Mouse (Mus musculus): ENCODE data around the gene Ddi2. TPM values are rescaled to one million over a fixed set of nuclear protein-coding genes. Genes with fewer than 3 reads are reported as not detected.

Ddi2 gene
- polyA plus RNA-seq, 1 experiment from 2014 or later: 14.8 TPM

DNA sequence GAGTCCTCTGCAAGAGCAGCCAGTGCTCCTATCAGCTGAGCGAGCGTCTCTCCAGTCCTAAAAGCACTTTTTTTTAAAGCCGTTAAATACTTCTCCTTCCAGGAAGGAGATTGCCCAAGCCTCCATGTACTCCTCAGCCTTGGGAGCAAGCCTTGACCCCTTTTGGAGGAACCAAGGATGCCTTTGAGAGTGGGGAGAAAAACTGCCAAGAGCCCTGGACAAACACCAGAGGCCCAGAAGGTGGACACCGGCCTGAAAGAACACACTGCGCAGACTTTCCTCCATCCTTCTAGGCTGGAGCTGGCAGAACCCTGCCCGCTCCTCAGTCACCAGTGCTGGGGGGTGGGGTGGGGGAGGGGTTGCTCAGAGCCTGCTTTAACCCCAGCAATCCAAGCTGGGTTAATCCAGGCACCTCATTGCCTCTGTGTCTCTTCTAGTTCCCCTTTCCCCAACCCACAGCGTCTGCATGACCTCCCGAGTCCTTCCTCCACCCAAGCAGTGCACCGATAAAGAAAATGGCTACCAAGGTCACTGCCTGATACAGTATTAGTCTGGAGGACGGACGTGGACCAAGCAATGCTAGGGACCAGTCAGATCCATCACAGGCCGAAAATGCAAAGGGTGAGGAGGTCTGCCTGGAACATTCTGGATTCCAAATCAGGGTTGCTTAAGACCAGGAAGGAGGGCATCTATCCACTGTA is 67.2 kb downstream of the Ddi2 start:
- Histone ChIP-seq H3K4me2 (no peak overlapping the region), H3K36me3 (replicated peaks) (0 out of 2 replicates have a peak, but pooled peaks cover 14% of the 10 kb centered on the region), H3K27ac (replicated peaks) (0 out of 2 replicates have a peak overlapping the region, but pooled peaks have one; percentile 29), H3K27me3 (no peaks in the 10 kb centered on the region), H3K9ac (no peak overlapping the region), H3K9me3 (replicated peaks) (no peaks in the 10 kb centered on the region), H3K4me1 (replicated peaks) (peaks cover 35% of the 10 kb centered on the region), H3K4me3 (replicated peaks) (no peak overlapping the region)
- WGBS (ENCODE audit: insufficient replicate concordance): 45% methylated on average over 12 of the region's 12 CpGs
- ATAC-seq (ENCODE audit: insufficient read depth): 0 out of 2 replicates have a peak, but pooled peaks have one; percentile 13

- Histone ChIP-seq H3K36me3 (replicated peaks) (0 out of 2 replicates have a peak, but pooled peaks cover 5% of the 10 kb centered on the region), H3K4me1 (replicated peaks) (peaks cover 35% of the 10 kb centered on the region), H3K9ac (no peak overlapping the region), H3K9me3 (replicated peaks) (no peaks in the 10 kb centered on the region), H3K4me3 (replicated peaks) (no peak overlapping the region), H3K4me2 (no peak overlapping the region), H3K27me3 (no peaks in the 10 kb centered on the region), H3K27ac (replicated peaks) (no peak overlapping the region)
- no peak for ATAC-seq (ENCODE audit: insufficient read depth)
- WGBS (ENCODE audit: insufficient replicate concordance): 85% methylated on average over 6 of the region's 6 CpGs
Observed at GRCm38 (mm10) chr4:141654509-141654908, 68.7 kb downstream of the Ddi2 start.

DNA sequence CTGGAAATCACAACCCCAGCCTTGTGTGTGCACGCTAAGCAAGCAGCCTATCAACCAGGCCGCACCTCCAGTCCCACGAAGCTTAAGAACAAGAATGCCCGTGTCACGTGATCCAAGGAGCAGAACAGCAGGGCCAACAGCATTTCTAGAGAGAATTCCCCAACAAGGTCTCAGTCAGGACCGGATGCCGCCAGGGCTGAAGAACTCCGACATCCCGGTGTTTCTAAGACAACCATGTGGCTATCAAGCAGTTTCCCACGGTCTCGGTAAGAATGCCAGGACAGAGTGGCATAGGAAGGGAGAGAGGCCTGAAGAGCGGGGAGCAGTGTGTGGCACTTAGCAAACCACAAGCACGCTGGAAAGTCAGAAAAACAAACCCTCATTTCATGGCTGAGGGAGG is 69.4 kb downstream of the Ddi2 start:
- H3K27ac ChIP-seq (replicated peaks): no peak overlapping the region
- ATAC-seq (ENCODE audit: insufficient read depth): no peak

GRCm38 (mm10) chr4:141653044-141653443 is 70.2 kb downstream of the Ddi2 start:
- WGBS (ENCODE audit: insufficient replicate concordance): 56% methylated on average over 8 of the region's 8 CpGs
- no peak for ATAC-seq (ENCODE audit: insufficient read depth)
- no peak overlapping the region for H3K4me3 ChIP-seq (replicated peaks)

More for the DNA sequence above, 69.4 kb downstream of the Ddi2 start:
- Histone ChIP-seq H3K4me1 (replicated peaks) (peaks cover 35% of the 10 kb centered on the region), H3K9ac (no peak overlapping the region), H3K36me3 (replicated peaks) (0 out of 2 replicates have a peak, but pooled peaks cover 8% of the 10 kb centered on the region), H3K4me3 (replicated peaks) (no peak overlapping the region), H3K9me3 (replicated peaks) (no peaks in the 10 kb centered on the region), H3K27me3 (no peaks in the 10 kb centered on the region), H3K4me2 (no peak overlapping the region)
- 83% methylated on average over 13 of the region's 13 CpGs for WGBS (ENCODE audit: insufficient replicate concordance)

GRCm38 (mm10) chr4:141651944-141652343 is 71.3 kb downstream of the Ddi2 start:
- no peak overlapping the region for H3K9ac ChIP-seq
- H3K27ac ChIP-seq (replicated peaks): no peak overlapping the region
- H3K4me3 ChIP-seq (replicated peaks): no peak overlapping the region
- 78% methylated on average over 10 of the region's 10 CpGs for WGBS (ENCODE audit: insufficient replicate concordance)
- no peaks in the 10 kb centered on the region for H3K27me3 ChIP-seq
- no peak for ATAC-seq (ENCODE audit: insufficient read depth)
- no peaks in the 10 kb centered on the region for H3K9me3 ChIP-seq (replicated peaks)
- peaks cover 24% of the 10 kb centered on the region for H3K4me1 ChIP-seq (replicated peaks)
- 0 out of 2 replicates have a peak, but pooled peaks cover 8% of the 10 kb centered on the region for H3K36me3 ChIP-seq (replicated peaks)
- H3K4me2 ChIP-seq: no peak overlapping the region

More at GRCm38 (mm10) chr4:141653044-141653443, 70.2 kb downstream of the Ddi2 start:
- Histone ChIP-seq H3K4me1 (replicated peaks) (peaks cover 30% of the 10 kb centered on the region), H3K27me3 (no peaks in the 10 kb centered on the region), H3K27ac (replicated peaks) (no peak overlapping the region), H3K9ac (no peak overlapping the region), H3K9me3 (replicated peaks) (no peaks in the 10 kb centered on the region), H3K36me3 (replicated peaks) (0 out of 2 replicates have a peak, but pooled peaks cover 8% of the 10 kb centered on the region), H3K4me2 (no peak overlapping the region)

DNA sequence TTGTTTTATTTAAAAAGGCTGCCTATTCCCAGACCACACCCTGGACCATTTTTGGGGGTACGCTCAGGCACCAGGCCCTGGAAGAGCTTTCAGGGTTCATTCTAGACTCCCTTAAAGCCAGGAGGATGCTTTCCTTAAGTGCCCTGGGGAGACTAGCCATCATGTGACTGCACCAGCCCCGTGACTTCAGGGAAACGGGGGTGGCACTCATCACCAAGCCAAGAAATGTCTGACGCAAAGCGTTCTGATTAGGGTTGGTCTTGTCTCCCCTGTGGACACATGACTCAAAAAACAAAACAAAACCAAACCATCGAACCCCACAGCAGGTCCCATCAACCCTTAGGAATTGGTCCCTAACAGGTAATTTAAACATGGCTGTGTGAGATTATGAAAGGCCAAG is 71.9 kb downstream of the Ddi2 start:
- H3K4me2 ChIP-seq: no peak overlapping the region
- H3K36me3 ChIP-seq (replicated peaks): 0 out of 2 replicates have a peak, but pooled peaks cover 8% of the 10 kb centered on the region
- ATAC-seq (ENCODE audit: insufficient read depth): no peak
- WGBS (ENCODE audit: insufficient replicate concordance): 80% methylated on average over 6 of the region's 6 CpGs
- no peak overlapping the region for H3K4me3 ChIP-seq (replicated peaks)
- peaks cover 18% of the 10 kb centered on the region for H3K4me1 ChIP-seq (replicated peaks)
- no peak overlapping the region for H3K9ac ChIP-seq
- H3K27ac ChIP-seq (replicated peaks): no peak overlapping the region
- H3K27me3 ChIP-seq: no peaks in the 10 kb centered on the region
- no peaks in the 10 kb centered on the region for H3K9me3 ChIP-seq (replicated peaks)

GRCm38 (mm10) chr4:141649244-141649643 is 74.0 kb downstream of the Ddi2 start:
- Histone ChIP-seq H3K4me2 (no peak overlapping the region), H3K4me3 (replicated peaks) (no peak overlapping the region), H3K27ac (replicated peaks) (no peak overlapping the region), H3K9me3 (replicated peaks) (no peaks in the 10 kb centered on the region), H3K36me3 (replicated peaks) (0 out of 2 replicates have a peak, but pooled peaks cover 8% of the 10 kb centered on the region), H3K9ac (no peak overlapping the region), H3K27me3 (no peaks in the 10 kb centered on the region), H3K4me1 (replicated peaks) (peaks cover 11% of the 10 kb centered on the region)
- 69% methylated on average over 6 of the region's 6 CpGs for WGBS (ENCODE audit: insufficient replicate concordance)
- no peak for ATAC-seq (ENCODE audit: insufficient read depth)

DNA sequence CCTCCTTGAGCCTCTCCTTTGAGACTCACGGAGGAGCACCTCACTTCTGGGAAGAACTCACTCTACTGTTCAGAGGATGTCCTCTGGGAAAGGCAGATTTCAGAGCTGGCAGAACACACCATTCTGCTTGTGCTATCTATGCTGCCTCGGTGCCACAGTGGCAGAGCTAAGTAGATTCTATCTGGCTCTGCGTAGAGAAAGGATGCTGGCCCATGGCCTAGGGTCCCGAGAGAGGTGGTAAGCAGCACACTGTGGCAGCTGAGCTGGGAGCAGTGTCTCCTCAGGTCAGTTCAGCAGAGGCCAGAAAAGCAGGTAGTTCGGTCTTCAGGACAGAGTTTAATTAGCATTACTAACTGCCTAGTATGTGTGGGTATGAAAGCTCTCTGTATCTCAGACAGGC is 75.0 kb downstream of the Ddi2 start:
- no peak overlapping the region for H3K9ac ChIP-seq
- no peaks in the 10 kb centered on the region for H3K27me3 ChIP-seq
- ATAC-seq (ENCODE audit: insufficient read depth): no peak
- no peaks in the 10 kb centered on the region for H3K9me3 ChIP-seq (replicated peaks)
- no peak overlapping the region for H3K27ac ChIP-seq (replicated peaks)
- 0 out of 2 replicates have a peak, but pooled peaks cover 3% of the 10 kb centered on the region for H3K36me3 ChIP-seq (replicated peaks)
- H3K4me2 ChIP-seq: no peak overlapping the region
- H3K4me1 ChIP-seq (replicated peaks): peaks cover 15% of the 10 kb centered on the region
- 75% methylated on average over 5 of the region's 5 CpGs for WGBS (ENCODE audit: insufficient replicate concordance)
- H3K4me3 ChIP-seq (replicated peaks): no peak overlapping the region

DNA sequence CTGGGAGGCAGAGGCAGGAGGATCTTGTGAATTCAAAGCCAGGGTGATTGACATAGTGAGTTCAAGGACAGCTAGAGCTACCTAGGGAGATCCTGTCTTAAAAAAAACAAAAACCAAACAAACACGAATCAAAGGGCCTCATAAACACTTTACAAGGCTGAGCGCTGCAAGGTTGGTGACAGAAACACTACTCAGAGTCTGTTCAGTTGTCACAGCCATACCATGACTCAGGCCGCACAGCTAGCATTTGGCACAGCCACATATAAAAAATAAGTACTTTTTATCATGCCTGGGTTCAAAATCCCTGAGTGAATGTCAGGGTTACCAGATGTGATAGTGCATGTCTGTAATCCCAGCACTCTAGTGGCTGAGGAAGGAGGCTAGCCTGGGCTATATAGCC is 76.0 kb downstream of the Ddi2 start:
- Histone ChIP-seq H3K4me3 (replicated peaks) (no peak overlapping the region), H3K4me2 (no peak overlapping the region), H3K9ac (no peak overlapping the region), H3K27me3 (no peaks in the 10 kb centered on the region), H3K27ac (replicated peaks) (no peak overlapping the region), H3K4me1 (replicated peaks) (peaks cover 10% of the 10 kb centered on the region), H3K36me3 (replicated peaks) (0 out of 2 replicates have a peak, but pooled peaks cover 3% of the 10 kb centered on the region), H3K9me3 (replicated peaks) (no peaks in the 10 kb centered on the region)
- no peak for ATAC-seq (ENCODE audit: insufficient read depth)
- 76% methylated on average over 3 of the region's 3 CpGs for WGBS (ENCODE audit: insufficient replicate concordance)

DNA sequence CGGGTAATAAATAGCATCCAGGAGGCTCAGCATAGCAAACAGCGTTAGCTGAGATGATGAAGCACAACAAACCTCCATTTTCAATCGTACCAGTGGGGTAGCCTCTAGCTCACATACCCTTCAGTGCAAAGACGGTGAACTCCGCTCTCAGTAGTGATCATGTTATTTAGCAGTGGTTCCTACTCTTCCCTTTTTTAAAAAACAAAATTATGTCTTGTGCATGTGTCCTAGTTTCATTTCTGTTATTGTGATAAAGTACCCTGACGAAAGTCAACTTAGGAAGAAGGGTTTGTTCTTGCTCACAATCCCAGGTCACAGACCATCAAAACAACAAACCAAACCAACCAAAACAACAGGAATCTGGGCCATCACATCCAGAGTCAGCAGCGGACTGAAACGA is 77.2 kb downstream of the Ddi2 start:
- Histone ChIP-seq H3K27ac (replicated peaks) (no peak overlapping the region), H3K27me3 (no peaks in the 10 kb centered on the region), H3K9ac (no peak overlapping the region), H3K9me3 (replicated peaks) (no peaks in the 10 kb centered on the region), H3K4me3 (replicated peaks) (no peak overlapping the region), H3K36me3 (replicated peaks) (peaks cover 10% of the 10 kb centered on the region; the same call in 1 of the 2 replicates), H3K4me2 (no peak overlapping the region), H3K4me1 (replicated peaks) (peaks cover 6% of the 10 kb centered on the region; the same call in 1 of the 2 replicates)
- 81% methylated on average over 8 of the region's 8 CpGs for WGBS (ENCODE audit: insufficient replicate concordance)
- no peak for ATAC-seq (ENCODE audit: insufficient read depth)

DNA sequence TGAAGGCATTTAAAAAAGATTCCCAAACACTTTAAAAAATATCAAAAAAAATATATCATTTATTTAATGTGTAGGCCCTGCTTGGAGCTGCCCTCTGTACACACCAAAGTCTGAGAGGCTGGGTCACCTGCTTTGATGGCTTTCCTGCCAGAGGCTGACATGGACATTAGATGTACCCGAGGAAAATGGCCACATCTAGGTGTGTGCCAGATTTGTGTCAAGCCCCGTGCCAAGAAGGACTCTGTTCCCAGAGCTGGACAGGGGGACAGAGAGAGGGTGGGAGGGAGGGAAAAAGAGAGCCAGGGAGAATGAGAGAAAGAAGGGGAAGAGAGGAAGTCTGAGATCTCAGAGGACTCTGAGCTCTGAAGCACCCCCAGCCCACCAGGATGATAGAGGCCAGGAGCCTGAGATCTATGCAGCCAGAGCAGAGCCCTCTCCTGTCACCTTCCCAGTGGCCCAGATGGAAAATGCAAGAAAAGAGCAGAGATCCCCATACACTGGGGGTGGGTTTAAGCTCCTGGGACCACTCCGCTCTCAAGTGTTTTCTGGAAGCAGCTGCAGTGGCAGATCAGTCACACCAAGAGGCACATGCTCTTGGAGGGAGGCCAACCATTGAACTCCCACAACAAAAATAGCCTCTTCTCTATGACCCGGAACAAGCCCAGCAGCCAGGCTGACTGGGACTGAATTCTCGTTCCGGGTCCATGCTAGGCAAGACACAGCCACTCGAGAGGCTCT is 79.9 kb downstream of the Ddi2 start:
- ATAC-seq (ENCODE audit: insufficient read depth): no peak

More for the DNA sequence above, 79.9 kb downstream of the Ddi2 start:
- Histone ChIP-seq H3K9me3 (replicated peaks) (no peaks in the 10 kb centered on the region), H3K36me3 (replicated peaks) (peaks cover 14% of the 10 kb centered on the region), H3K4me2 (no peak overlapping the region), H3K4me3 (replicated peaks) (no peak overlapping the region), H3K9ac (no peak overlapping the region), H3K27ac (replicated peaks) (no peak overlapping the region), H3K4me1 (replicated peaks) (peaks cover 6% of the 10 kb centered on the region; the same call in 1 of the 2 replicates), H3K27me3 (no peaks in the 10 kb centered on the region)
- 60% methylated on average over 7 of the region's 7 CpGs for WGBS (ENCODE audit: insufficient replicate concordance)
